Mouse (Mus musculus) liver, embryonic 14.5 days (tissue): ENCODE data around the gene Hoxa2. TPM values are rescaled to one million over a fixed set of nuclear protein-coding genes. Genes with fewer than 3 reads are reported as not detected.

Experiments used
- ATAC-seq: fragments of 200-750 bp; cut with Nextera tagmentation; 2 replicates; pipeline ENCODE4 v1.8.0; 2017; ENCODE audit warnings: moderate number of reproducible peaks, mild to moderate bottlenecking, moderate library complexity; ENCODE audit not compliant: insufficient read depth
- DNase-seq, 3 experiments: peaks; one replicate each; pipeline ENCODE4 v3.0.0-alpha.2; 2012 to 2013; ENCODE audit warnings: low read depth in 3 of 3, low spot score in 3 of 3
- H3K27ac ChIP-seq: fragments of 300-500 bp; sonication (generic); 2 replicates; pipeline ENCODE4 v1.5.1; 2014; ENCODE audit warnings: moderate library complexity, mild to moderate bottlenecking, control low read depth, inconsistent platforms
- H3K27me3 ChIP-seq: fragments of 300-500 bp; sonication (generic); 2 replicates; pipeline ENCODE4 v1.6.1; 2014; ENCODE audit warnings: mild to moderate bottlenecking, low read length, moderate library complexity; ENCODE audit not compliant: control insufficient read depth, insufficient read depth
- H3K36me3 ChIP-seq: fragments of 300-500 bp; sonication (generic); replicated peaks from 2 replicates; pipeline ENCODE4 v1.6.1; 2014; ENCODE audit warnings: low read depth; ENCODE audit not compliant: control insufficient read depth, insufficient read depth
- H3K4me1 ChIP-seq, 2 experiments: fragments of 200-500 bp in 1 of 2; fragments of 300-500 bp in 1 of 2; sonication (generic) in 1 of 2; replicated peaks; 2 replicates each; pipeline ENCODE4 v1.6.1; 2012 to 2014; ENCODE audit warnings: antibody characterized with exemption in 1 of 2, inconsistent platforms in 1 of 2, low read length in 1 of 2; ENCODE audit not compliant: control insufficient read depth in 2 of 2, insufficient read depth in 2 of 2
- H3K4me2 ChIP-seq: fragments of 300-500 bp; sonication (generic); 2 replicates; pipeline ENCODE4 v1.6.1; 2014; ENCODE audit warnings: low read depth, mild to moderate bottlenecking, control low read depth, moderate library complexity
- H3K4me3 ChIP-seq, 2 experiments: fragments of 200-500 bp in 1 of 2; fragments of 300-500 bp in 1 of 2; sonication (generic) in 1 of 2; 2 replicates each; pipeline ENCODE4 v1.5.1; 2012 to 2014; ENCODE audit warnings: low read depth in 2 of 2, low read length in 2 of 2, mild to moderate bottlenecking in 2 of 2, control low read depth in 1 of 2, inconsistent platforms in 1 of 2, moderate library complexity in 1 of 2; ENCODE audit not compliant: insufficient read depth in 1 of 2
- H3K9ac ChIP-seq: fragments of 300-500 bp; sonication (generic); replicated peaks from 2 replicates; pipeline ENCODE4 v1.6.1; 2014; ENCODE audit warnings: mild to moderate bottlenecking, control low read depth, moderate library complexity
- H3K9me3 ChIP-seq: fragments of 300-500 bp; sonication (generic); 2 replicates; pipeline ENCODE4 v1.6.1; 2016; ENCODE audit warnings: low read length, mixed read lengths; ENCODE audit not compliant: control insufficient read depth
- CTCF ChIP-seq: IDR thresholded peaks from 2 replicates; pipeline ENCODE4 v1.5.1; 2016; ENCODE audit warnings: antibody characterized with exemption, low read depth, control low read depth
- EP300 ChIP-seq: IDR thresholded peaks from 2 replicates; pipeline ENCODE4 v1.6.1; 2016; ENCODE audit warnings: antibody characterized with exemption, low read depth
- WGBS: fragments of 180-500 bp; shearing (Covaris S2); extraction: QIAGEN DNeasy Blood & Tissue Kit; methylation state at CpG from one replicate; pipeline ENCODE4 v1.1.7; 2014; ENCODE audit not compliant: insufficient replicate concordance; 5-methylcytosine and 5-hydroxymethylcytosine counted together
- polyA plus RNA-seq, 2 experiments: library from polyadenylated mRNA; depleted of rRNA in 1 of 2; stranded (reverse) in 1 of 2; unstranded in 1 of 2; fragments of >200 nt; fragmentation: Nextera tagmentation in 1 of 2; extraction: Ambion mirVana in 1 of 2; gene quantifications; 2 replicates each; pipeline versions ENCODE4 v1.2.1 to v1.2.3; 2012 to 2014

Gene Hoxa2
- polyA plus RNA-seq, 2 experiments: 0.14 to 0.26 TPM

GRCm38 (mm10) chr6:52191860-52192550 lies 27.4 kb upstream of the Hoxa2 start:
- H3K9ac ChIP-seq: no peak overlapping the region
- TF ChIP-seq EP300 (no peak), CTCF (no peak)
- H3K9me3 ChIP-seq: no peaks in the 10 kb centered on the region
- WGBS: 2% methylated on average over 54 of the region's 55 CpGs
- ATAC-seq (no peak), DNase-seq (no peak)
- H3K4me3 ChIP-seq: peak overlapping the region; percentile 48 to 51
- 0 out of 4 replicates have a peak, but pooled peaks cover 0 to 2% of the 10 kb centered on the region in 2 experiments for H3K4me1 ChIP-seq
- H3K4me2 ChIP-seq: peak overlapping the region; percentile 62
- peaks cover 79% of the 10 kb centered on the region for H3K27me3 ChIP-seq
- no peak overlapping the region for H3K27ac ChIP-seq
- H3K36me3 ChIP-seq: no peaks in the 10 kb centered on the region

GRCm38 (mm10) chr6:52190906-52191810 lies 26.5 kb upstream of the Hoxa2 start, which contains the start of gene Hoxa4:
Hoxa4 (minus strand) TSS chr6:52191753.
- no peak within 1 kb of the TSS for H3K27ac ChIP-seq
- no peak within 1 kb of the TSS; the same call in 1 of the 2 replicates for H3K9ac ChIP-seq
- no peaks in the 10 kb centered on the region for H3K9me3 ChIP-seq
- H3K4me3 ChIP-seq: peak within 1 kb of the TSS; percentile 48 to 51
- no peak for DNase-seq
- no peak for TF ChIP-seq EP300
- no peak for TF ChIP-seq CTCF
- 2% methylated on average over 70 of the region's 102 CpGs for WGBS
- H3K4me1 ChIP-seq: no peaks in the 10 kb centered on the region
- peaks cover 78% of the 10 kb centered on the region for H3K27me3 ChIP-seq
- no peaks in the 10 kb centered on the region for H3K36me3 ChIP-seq
- peak within 1 kb of the TSS; percentile 62 for H3K4me2 ChIP-seq
- ATAC-seq: no peak

DNA sequence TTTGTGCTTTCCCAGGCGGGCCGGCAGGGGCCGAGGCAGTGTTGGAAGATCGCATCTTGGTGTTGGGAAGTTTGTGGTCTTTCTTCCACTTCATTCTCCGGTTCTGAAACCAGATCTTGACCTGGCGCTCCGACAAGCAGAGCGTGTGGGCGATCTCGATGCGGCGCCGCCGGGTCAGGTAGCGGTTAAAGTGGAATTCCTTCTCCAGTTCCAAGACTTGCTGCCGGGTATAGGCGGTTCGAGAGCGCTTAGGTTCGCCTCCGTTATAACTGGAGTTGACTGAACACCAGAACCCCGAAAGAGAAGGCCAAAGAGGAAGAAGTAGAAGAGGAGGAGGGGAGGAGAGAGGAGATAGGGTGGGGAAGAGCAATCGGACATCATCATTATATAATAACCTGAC lies 25.8 kb upstream of the Hoxa2 start:
- no peak overlapping the region for H3K27ac ChIP-seq
- ATAC-seq: no peak
- TF ChIP-seq EP300 (no peak), CTCF (no peak)

GRCm38 (mm10) chr6:52189909-52190308 lies 25.3 kb upstream of the Hoxa2 start:
- no peak overlapping the region for H3K9ac ChIP-seq
- H3K27ac ChIP-seq: no peak overlapping the region
- peaks cover 83% of the 10 kb centered on the region for H3K27me3 ChIP-seq

More for the DNA sequence above, 25.8 kb upstream of the Hoxa2 start:
- Histone ChIP-seq H3K4me2 (peak overlapping the region; percentile 45; the same call in 1 of the 2 replicates), H3K4me3 (no peak overlapping the region), H3K9me3 (no peaks in the 10 kb centered on the region), H3K4me1 (no peaks in the 10 kb centered on the region), H3K36me3 (no peaks in the 10 kb centered on the region), H3K9ac (no peak overlapping the region), H3K27me3 (peaks cover 83% of the 10 kb centered on the region)
- no peak for DNase-seq
- WGBS: 14% methylated on average over 23 of the region's 23 CpGs

DNA sequence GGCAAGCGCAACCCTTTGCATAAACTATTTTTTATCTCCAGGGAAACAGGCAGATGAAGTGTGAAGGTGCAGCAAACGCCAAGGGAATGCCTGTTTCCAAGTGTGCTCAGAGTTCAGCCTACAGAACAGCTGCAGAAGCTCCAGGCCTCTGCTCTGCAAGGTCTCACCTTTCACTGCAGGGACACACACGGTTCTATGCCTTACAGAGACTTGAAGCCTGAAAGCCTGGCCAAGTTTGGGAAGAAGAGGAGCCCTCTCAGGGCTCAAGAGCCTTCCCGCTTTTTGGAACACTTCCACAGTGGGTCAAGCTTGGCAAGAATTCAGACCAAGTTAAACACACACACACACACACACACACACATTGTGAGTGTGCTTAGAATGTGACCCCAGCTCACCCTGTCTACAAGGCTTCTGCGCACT lies 24.6 kb upstream of the Hoxa2 start:
- Histone ChIP-seq H3K4me1 (no peaks in the 10 kb centered on the region), H3K4me3 (no peak overlapping the region), H3K36me3 (no peaks in the 10 kb centered on the region), H3K9ac (no peak overlapping the region), H3K27me3 (peaks cover 82% of the 10 kb centered on the region), H3K4me2 (no peak overlapping the region), H3K27ac (no peak overlapping the region), H3K9me3 (no peaks in the 10 kb centered on the region)
- WGBS: 39% methylated on average over 5 of the region's 5 CpGs
- ATAC-seq (no peak), DNase-seq (no peak)
- TF ChIP-seq CTCF (no peak), EP300 (no peak)

More at GRCm38 (mm10) chr6:52189909-52190308, 25.3 kb upstream of the Hoxa2 start:
- Histone ChIP-seq H3K9me3 (no peaks in the 10 kb centered on the region), H3K36me3 (no peaks in the 10 kb centered on the region), H3K4me1 (no peaks in the 10 kb centered on the region), H3K4me3 (no peak overlapping the region), H3K4me2 (no peak overlapping the region)
- ATAC-seq: no peak
- 27% methylated on average over 8 of the region's 8 CpGs for WGBS
- DNase-seq: no peak
- TF ChIP-seq CTCF: no peak
- TF ChIP-seq EP300: no peak
